Mouse (Mus musculus) spleen, adult 18-20 months (tissue): ENCODE results near the gene Zfp69.

Experiments used
- DNase-seq, 2 experiments: peaks; one replicate each; pipeline ENCODE4 v3.0.0; 2022; ENCODE audit warnings: mixed read lengths in 2 of 2

Zfp69 gene

GRCm38 (mm10) chr4:120951428-120951973 lies at the start of gene Zfp69:
Gene Zfp69 (minus strand): TSS chr4:120951699.
- DNase-seq: peak; percentile 87 to 90

GRCm38 (mm10) chr4:121001042-121001441 lies 49.5 kb upstream of the Zfp69 start:
- DNase-seq: no peak

DNA sequence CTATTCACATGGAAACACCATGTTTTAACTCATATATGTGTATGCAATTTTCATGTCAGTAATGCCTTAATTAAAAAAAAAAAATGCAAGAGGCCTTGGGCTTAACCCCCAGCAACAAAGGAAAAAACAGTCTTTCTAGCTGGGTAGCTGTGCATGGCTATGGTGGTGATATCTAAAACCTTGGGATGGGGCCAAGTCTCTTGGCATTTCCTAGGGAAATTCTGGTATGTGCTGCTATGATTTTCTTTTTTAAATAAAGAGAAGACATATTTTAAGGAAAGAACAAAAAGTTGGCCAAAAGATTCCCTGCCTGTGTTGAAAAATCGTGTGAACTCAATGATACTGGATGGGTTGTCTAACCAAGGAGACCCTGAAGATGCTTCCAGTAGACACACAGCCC lies 44.4 kb upstream of the Zfp69 start:
- no peak for DNase-seq

- DNase-seq: no peak
These were observed 41.5 kb upstream of the Zfp69 start for GRCm38 (mm10) chr4:120993025-120993424.

DNA sequence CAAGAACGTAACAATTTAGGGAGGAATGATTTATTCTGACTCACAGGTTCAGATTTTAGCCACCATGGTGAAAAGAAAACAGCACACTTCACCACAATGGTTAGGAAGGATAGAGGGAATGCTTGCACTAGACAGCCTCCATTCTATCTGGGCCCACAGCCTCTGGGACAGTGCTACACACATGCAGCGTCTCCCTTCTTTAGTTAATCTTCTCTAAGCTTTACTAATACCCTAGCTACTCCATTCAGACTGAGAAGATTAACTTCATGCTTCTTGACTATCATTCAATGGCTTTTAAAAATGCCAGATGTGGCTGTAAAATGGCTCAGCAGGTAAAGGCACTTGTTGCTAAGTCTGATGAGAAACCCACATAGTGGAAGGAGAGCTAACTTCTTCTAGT lies 40.8 kb upstream of the Zfp69 start:
- no peak for DNase-seq

DNA sequence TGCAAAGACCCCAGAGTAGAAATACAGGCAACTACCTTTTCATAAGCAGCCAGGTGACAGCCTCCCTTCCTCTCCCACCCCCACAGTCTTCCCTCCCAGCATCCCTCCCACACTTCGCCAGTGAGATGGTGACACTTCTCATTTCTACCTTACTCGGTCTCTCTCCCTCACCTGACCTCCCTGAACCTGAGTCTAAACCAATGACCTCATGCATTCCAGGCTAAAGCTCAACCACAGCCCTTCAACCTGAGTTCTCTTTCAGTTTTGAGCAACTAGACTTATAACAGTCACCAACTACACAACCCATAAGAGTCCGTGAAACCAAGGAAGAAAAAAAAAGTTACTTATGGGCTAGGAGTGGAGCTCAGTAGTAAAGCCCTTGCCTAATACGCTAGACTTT lies 35.8 kb upstream of the Zfp69 start:
- no peak for DNase-seq

DNA sequence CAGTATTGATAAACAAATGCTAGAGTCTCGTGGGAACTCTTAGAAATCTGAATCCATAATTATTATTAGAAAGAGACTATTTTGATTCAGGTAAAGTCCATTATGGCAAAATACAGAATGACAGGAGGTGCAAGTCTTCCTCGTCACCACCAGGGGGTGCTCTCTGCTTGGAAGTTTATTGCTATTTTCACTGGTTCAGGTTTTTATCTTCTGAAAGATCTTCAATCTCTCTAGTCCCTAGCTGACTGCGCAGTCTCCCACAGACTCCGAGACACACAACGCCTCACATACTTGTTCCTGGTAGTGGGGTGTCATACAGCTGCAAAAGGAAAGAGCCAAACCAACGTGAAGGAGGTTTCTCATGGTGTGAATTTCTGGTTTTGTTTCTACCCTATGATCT lies 34.9 kb upstream of the Zfp69 start:
- peak in 1 of 2 experiments; percentile 48 for DNase-seq

DNA sequence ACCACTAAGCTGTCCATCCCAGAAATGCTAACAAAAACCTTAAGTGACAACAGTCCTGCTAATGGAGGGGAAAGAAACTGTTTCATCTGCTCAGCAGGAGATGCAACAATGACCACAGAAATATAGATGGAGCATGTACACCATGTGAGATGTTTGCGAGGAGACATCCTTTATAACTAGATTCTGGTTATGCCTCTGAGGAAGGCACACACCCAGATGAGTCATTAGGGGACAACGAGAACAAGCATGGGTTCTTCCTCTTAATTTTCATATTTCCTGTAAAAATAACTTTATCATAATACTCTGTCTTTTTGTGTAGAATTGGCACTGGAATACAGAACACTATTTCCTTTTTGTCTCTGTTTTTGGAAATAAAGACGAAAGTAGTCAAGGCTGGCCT lies 26.7 kb upstream of the Zfp69 start:
- DNase-seq: no peak

DNA sequence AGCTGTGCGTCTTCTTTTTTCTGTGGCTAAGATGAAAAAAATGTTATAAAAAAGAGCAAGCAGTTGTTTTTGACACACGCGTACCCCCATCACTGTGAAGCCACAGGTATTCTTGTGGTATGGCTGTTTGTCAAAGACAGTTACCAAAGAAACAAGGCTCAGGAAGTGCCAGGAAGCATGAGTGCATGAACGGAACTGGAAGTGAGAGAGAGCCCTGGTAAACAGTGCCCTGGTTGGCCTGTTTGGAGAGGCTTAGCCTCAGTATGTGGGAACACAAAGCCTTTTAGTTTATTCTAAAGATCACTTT lies 23.9 kb upstream of the Zfp69 start:
- DNase-seq: peak; percentile 32 to 39

DNA sequence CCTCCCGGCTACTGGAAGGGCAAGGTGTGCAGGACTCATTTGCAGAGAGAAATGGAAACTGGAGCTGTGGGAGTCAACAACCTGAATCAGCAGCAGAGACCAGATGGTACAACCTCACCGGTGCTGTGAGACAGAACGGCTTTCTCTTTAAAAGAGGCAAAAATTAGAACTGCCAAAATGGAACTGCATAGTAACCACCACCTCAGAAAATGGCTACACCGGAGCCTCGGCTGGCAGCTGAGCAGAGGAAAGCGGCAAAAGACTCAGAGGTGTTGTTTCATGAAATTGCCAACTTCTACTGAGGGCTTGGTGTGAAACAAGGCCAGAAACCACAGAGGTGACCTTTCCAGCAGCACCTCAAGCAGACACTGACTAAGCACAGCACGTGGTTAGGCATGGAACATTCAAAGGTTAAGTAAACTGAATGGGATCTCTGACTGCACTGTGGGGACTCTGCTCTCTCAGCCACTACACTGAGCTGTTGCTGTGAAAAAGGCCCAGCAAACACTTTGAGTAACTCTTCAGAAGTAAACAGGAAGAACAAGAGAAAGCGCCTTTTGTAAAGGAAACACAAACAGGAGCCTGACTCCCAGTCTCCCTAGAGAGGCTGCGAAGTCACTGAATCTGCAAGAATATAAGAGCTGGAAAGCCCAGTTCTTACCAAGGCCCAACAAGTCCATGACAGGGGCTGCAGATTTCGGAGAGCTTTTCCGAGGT lies 23.4 kb upstream of the Zfp69 start:
- no peak for DNase-seq

- no peak for DNase-seq
These were observed 20.3 kb upstream of the Zfp69 start for GRCm38 (mm10) chr4:120971842-120972241.

GRCm38 (mm10) chr4:120969382-120970146 lies 18.1 kb upstream of the Zfp69 start:
- peak; percentile 20 to 46 for DNase-seq

GRCm38 (mm10) chr4:120968486-120968885 lies 17.0 kb upstream of the Zfp69 start:
- DNase-seq: no peak

GRCm38 (mm10) chr4:120955586-120955985 lies 4.1 kb upstream of the Zfp69 start:
- no peak for DNase-seq

GRCm38 (mm10) chr4:120953667-120954066 lies 2.2 kb upstream of the Zfp69 start:
- DNase-seq: no peak

GRCm38 (mm10) chr4:120953038-120953437 lies 1.5 kb upstream of the Zfp69 start:
- DNase-seq: no peak

DNA sequence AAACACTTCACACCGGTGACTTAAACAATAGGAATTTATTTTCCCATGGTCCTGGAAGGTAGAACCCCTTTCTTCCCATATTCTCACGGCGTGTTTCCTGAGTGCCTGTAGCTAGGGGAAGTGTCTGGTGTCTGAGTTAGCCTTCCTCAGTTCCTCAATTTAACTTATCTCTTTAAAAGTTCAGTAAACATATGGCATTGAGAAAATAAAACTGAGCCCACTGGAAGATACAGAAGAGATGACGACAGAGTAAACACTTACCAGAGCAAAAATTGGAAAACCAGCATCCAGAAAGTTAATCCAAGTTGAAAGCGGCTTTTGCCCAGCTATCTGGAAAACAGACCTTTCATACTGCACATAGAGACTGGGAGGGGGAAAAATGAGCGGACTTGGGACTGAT lies 664 bp upstream of the Zfp69 start:
- DNase-seq: no peak

DNA sequence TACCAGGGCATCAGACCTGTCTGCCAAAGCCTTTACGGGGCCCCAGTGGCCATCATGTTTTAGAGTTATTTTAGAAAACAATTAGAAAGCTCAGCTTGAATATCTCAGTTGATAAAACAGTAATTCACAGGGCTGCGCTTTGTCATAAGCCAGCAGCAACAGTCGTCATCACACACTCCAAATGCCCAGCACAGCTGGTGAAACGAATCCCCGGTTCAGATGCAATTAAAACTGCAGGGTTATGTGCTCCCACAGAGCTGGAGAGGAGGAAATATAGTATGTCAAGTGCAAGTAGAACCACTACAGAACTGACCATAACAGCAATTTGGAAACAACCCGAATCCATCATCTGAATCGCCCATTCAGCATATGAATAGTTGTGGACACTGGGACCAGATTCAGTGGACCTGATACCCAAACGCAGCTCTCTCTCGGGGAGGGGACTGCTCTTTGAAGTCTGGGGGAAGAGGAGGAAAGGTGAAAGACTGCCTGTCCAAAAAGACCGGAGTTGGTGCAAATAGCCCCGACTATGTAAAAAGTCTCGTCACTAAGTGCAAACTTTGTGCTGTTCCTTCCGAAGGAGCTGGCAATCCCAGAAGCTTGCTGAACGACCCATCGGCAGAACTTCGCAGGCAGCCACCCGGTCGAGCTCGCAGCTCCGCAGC lies 604 bp downstream of the Zfp69 start:
- no peak for DNase-seq

DNA sequence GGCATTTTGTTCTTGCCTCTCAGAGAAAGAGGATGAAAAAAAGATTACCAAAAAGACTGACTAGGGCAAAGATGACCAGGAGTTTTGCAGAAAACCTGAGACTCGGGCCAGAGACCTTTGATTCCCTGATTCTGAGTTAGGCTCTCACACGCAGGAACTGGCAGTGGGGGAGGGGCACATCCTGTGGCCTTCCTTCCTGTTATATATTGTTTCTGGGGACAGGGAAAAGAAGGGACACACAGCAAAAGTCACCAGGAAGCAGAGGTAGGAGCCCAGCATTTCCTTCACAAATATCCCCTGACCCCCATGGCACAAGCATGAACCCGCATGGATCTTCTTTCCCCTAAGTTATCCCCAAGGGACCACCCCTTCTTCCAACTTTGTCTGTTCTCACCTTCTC lies 2.6 kb downstream of the Zfp69 start:
- DNase-seq: no peak

- no peak for DNase-seq
These were observed 16.5 kb downstream of the Zfp69 start for GRCm38 (mm10) chr4:120935006-120935405.

DNA sequence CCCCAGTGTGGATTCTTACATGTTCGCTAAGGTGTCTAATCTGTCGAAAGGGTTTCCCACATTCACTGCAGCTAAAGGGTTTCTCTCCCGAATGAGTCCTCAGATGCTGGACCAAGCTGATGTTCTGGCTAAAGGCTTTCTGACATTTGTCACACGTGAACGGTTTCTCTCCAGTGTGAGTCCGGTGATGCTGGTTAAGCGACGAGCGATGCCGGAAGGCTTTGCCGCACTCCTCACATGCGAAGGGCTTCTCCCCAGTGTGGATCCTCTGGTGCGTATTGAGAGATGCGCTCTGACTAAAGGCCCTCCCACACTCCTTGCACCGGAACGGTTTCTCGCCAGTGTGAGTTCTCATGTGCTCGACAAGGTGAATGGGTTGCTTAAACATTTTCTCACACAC lies 20.8 kb downstream of the Zfp69 start:
- no peak for DNase-seq

GRCm38 (mm10) chr4:120928686-120929085 lies 22.8 kb downstream of the Zfp69 start:
- no peak for DNase-seq

- peak; percentile 29 to 33 for DNase-seq
These were observed 26.1 kb downstream of the Zfp69 start for GRCm38 (mm10) chr4:120925386-120925785.
